Mouse (Mus musculus) neural tube, embryonic 12.5 days (tissue): ENCODE results near the gene Gm20388. TPM values are rescaled to one million over a fixed set of nuclear protein-coding genes. Genes with fewer than 3 reads are reported as not detected.

Experiments
- ATAC-seq: fragments of 200-750 bp; cut with Nextera tagmentation; 2 replicates; pipeline ENCODE4 v1.8.0; 2017; ENCODE audit warnings: low read depth, mild to moderate bottlenecking, moderate TSS enrichment, moderate library complexity; ENCODE audit not compliant: low FRiP score
- H3K27ac ChIP-seq: fragments of 300-500 bp; sonication (generic); 2 replicates; pipeline ENCODE4 v1.5.1; 2016
- H3K27me3 ChIP-seq: fragments of 300-500 bp; sonication (generic); replicated peaks from 2 replicates; pipeline ENCODE4 v1.6.1; 2016; ENCODE audit warnings: mild to moderate bottlenecking
- H3K36me3 ChIP-seq: fragments of 300-500 bp; sonication (generic); 2 replicates; pipeline ENCODE4 v1.6.1; 2016; ENCODE audit warnings: mild to moderate bottlenecking
- H3K4me1 ChIP-seq: fragments of 300-500 bp; sonication (generic); 2 replicates; pipeline ENCODE4 v1.6.1; 2016
- H3K4me2 ChIP-seq: fragments of 300-500 bp; sonication (generic); replicated peaks from 2 replicates; pipeline ENCODE4 v1.6.1; 2016; ENCODE audit warnings: mild to moderate bottlenecking
- H3K4me3 ChIP-seq: fragments of 300-500 bp; sonication (generic); 2 replicates; pipeline ENCODE4 v1.5.1; 2016
- H3K9ac ChIP-seq: fragments of 300-500 bp; sonication (generic); 2 replicates; pipeline ENCODE4 v1.6.1; 2016; ENCODE audit warnings: mild to moderate bottlenecking
- H3K9me3 ChIP-seq: fragments of 300-500 bp; sonication (generic); 2 replicates; pipeline ENCODE4 v1.6.1; 2016; ENCODE audit warnings: mild to moderate bottlenecking
- WGBS: fragments of 180-500 bp; shearing (Covaris S2); methylation state at CpG from one replicate; pipeline ENCODE4 v1.1.7; 2016; 5-methylcytosine and 5-hydroxymethylcytosine counted together
- polyA plus RNA-seq: library from polyadenylated mRNA; unstranded; fragments of >200 nt; fragmentation: Nextera tagmentation; extraction: Ambion mirVana; gene quantifications from 2 replicates; pipeline ENCODE4 v1.2.1, GENCODE M21; 2016

Gm20388 gene
- polyA plus RNA-seq, 1 experiment from 2014 or later, result not detected

- H3K9me3 ChIP-seq, result no peaks in the 10 kb centered on the region
- H3K27ac ChIP-seq, result no peak overlapping the region
- no peak overlapping the region for H3K9ac ChIP-seq
- no peak overlapping the region for H3K4me3 ChIP-seq
- no peaks in the 10 kb centered on the region for H3K4me1 ChIP-seq
- H3K4me2 ChIP-seq, result no peak overlapping the region
- no peak for ATAC-seq
- 93% methylated on average over 11 of the region's 11 CpGs for WGBS
- H3K27me3 ChIP-seq, result no peaks in the 10 kb centered on the region
- H3K36me3 ChIP-seq, result peaks cover 61% of the 10 kb centered on the region
Observed at GRCm38 (mm10) chr8:121809524-121810155, 1899.0 kb downstream of the Gm20388 start.

DNA sequence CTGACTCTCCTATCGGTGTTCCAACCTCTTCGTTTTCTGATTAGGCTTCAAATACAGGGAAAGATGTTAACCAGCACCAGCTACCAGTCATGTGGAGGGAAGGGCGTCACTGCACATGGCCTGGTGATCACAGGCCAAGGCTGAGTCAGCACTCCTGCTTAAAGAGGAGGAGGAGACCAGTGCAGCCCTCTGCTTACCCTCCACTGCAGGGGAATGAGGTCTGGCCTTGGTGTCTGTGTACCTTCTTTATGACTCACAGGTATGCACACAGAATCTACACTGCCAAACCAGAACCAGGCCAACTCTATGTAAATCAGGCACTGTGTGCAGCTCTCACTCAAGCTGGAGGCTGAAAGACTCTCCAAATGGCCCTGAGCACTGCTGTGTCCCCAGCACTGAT is 1900.9 kb downstream of the Gm20388 start:
- H3K4me3 ChIP-seq, result no peak overlapping the region
- H3K9me3 ChIP-seq, result no peaks in the 10 kb centered on the region
- H3K36me3 ChIP-seq, result peaks cover 57% of the 10 kb centered on the region
- no peaks in the 10 kb centered on the region for H3K4me1 ChIP-seq
- ATAC-seq, result no peak
- H3K27ac ChIP-seq, result no peak overlapping the region
- no peak overlapping the region for H3K9ac ChIP-seq
- H3K27me3 ChIP-seq, result no peaks in the 10 kb centered on the region
- 92% methylated on average over 3 of the region's 3 CpGs for WGBS
- no peak overlapping the region for H3K4me2 ChIP-seq

GRCm38 (mm10) chr8:121811931-121812570 is 1901.4 kb downstream of the Gm20388 start:
- no peak overlapping the region for H3K9ac ChIP-seq
- H3K4me1 ChIP-seq, result no peaks in the 10 kb centered on the region
- H3K4me3 ChIP-seq, result no peak overlapping the region
- no peak overlapping the region for H3K27ac ChIP-seq
- no peak for ATAC-seq
- no peaks in the 10 kb centered on the region for H3K9me3 ChIP-seq
- H3K4me2 ChIP-seq, result no peak overlapping the region
- H3K36me3 ChIP-seq, result peaks cover 55% of the 10 kb centered on the region
- H3K27me3 ChIP-seq, result no peaks in the 10 kb centered on the region
- 97% methylated on average over 12 of the region's 12 CpGs for WGBS

- 83% methylated on average over 7 of the region's 7 CpGs for WGBS
- no peak for ATAC-seq
- H3K27me3 ChIP-seq, result no peaks in the 10 kb centered on the region
- H3K36me3 ChIP-seq, result peaks cover 46% of the 10 kb centered on the region
- H3K9ac ChIP-seq, result no peak overlapping the region
- H3K9me3 ChIP-seq, result no peaks in the 10 kb centered on the region
- H3K4me2 ChIP-seq, result no peak overlapping the region
- no peaks in the 10 kb centered on the region for H3K4me1 ChIP-seq
- no peak overlapping the region for H3K27ac ChIP-seq
- H3K4me3 ChIP-seq, result no peak overlapping the region
Observed at GRCm38 (mm10) chr8:121818226-121818625, 1907.6 kb downstream of the Gm20388 start.

DNA sequence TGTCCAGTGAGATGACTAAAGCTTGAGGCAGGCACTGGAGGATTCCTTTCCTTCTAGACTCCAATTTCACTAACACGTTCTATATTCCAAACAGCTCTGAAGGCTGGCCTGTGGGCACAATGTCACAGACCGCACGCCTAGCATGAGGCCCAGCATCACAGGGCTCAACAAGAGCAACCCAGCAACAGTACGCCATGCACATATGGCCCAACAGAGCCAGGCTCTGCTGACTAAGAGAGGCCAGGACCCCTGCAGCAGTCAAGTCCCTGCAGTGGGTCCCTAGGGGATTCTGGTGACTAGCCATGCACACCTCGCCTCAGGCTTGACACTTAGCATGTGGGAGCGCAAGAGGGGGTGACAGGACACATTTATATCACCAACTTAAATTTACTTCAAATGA is 1910.2 kb downstream of the Gm20388 start:
- H3K27ac ChIP-seq, result no peak overlapping the region
- H3K36me3 ChIP-seq, result peaks cover 23% of the 10 kb centered on the region
- H3K4me3 ChIP-seq, result no peak overlapping the region
- no peaks in the 10 kb centered on the region for H3K4me1 ChIP-seq
- no peaks in the 10 kb centered on the region for H3K27me3 ChIP-seq
- H3K9me3 ChIP-seq, result no peaks in the 10 kb centered on the region
- 94% methylated on average over 6 of the region's 6 CpGs for WGBS
- H3K9ac ChIP-seq, result no peak overlapping the region
- H3K4me2 ChIP-seq, result no peak overlapping the region
- no peak for ATAC-seq

DNA sequence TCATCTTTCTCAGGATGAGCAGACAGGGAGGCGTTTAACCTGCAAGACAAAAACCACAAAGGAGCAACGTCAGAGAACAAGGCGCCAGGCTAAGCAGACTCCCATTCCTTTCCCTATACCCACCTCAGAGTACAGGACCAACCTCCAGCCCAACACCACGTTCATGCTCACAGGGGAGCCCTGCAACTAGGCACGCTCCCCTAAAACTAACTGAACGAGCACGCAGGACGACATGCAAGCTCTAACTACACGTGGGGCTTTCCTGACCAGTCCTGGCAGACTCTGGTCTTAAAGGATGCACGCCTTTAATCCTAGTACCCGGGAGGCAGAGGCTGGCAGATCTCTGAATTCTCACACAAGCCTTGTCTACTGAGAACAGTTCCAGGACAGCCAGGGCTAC is 1910.7 kb downstream of the Gm20388 start:
- H3K4me1 ChIP-seq, result no peaks in the 10 kb centered on the region
- ATAC-seq, result no peak
- H3K9ac ChIP-seq, result no peak overlapping the region
- no peak overlapping the region for H3K4me3 ChIP-seq
- no peak overlapping the region for H3K27ac ChIP-seq
- no peaks in the 10 kb centered on the region for H3K27me3 ChIP-seq
- 91% methylated on average over 11 of the region's 11 CpGs for WGBS
- peaks cover 20% of the 10 kb centered on the region for H3K36me3 ChIP-seq
- no peak overlapping the region for H3K4me2 ChIP-seq
- H3K9me3 ChIP-seq, result no peaks in the 10 kb centered on the region

DNA sequence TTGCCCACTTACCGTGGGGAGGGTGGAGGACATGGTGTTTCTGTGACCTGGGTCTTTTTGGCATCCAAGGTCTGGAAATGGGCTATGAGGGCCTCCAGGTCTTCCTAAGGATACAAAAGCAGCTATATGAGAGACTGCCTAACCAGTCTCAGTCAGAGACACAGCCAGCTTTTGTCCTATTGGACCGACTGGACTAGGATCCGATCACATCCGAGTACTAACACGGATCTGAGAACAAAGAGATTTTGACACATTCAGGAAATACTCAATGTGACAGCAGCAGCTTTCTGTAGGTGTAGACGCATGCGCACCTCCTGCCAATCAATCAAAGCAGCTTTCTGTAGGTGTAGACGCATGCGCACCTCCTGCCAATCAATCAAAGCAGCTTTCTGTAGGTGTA is 1911.1 kb downstream of the Gm20388 start:
- Histone ChIP-seq H3K27me3 (no peaks in the 10 kb centered on the region), H3K27ac (no peak overlapping the region), H3K4me3 (no peak overlapping the region), H3K36me3 (peaks cover 18% of the 10 kb centered on the region), H3K9ac (no peak overlapping the region), H3K4me2 (no peak overlapping the region), H3K4me1 (no peaks in the 10 kb centered on the region), H3K9me3 (no peaks in the 10 kb centered on the region)
- 93% methylated on average over 9 of the region's 9 CpGs for WGBS
- no peak for ATAC-seq

DNA sequence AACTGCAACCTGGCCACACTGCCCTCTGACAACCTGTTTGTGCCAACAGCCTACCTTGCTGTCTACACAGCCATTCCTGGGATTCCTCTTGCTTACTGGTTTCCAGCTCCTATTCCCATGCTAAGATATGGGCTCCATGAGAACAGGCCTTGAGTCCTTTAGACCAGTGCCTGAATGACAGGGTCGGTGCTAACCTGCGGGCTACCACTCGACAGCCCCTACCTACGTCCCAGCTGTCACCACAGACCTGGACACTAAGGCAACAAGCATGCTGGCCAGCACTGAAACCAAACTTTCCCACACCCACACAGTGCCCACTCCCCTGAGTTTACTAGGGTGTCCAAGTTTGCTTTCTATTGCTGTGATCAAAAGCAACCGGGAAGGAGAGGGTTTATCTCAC is 1917.1 kb downstream of the Gm20388 start:
- no peak overlapping the region for H3K4me3 ChIP-seq
- no peak for ATAC-seq
- H3K36me3 ChIP-seq, result no peaks in the 10 kb centered on the region
- H3K27ac ChIP-seq, result no peak overlapping the region
- no peaks in the 10 kb centered on the region for H3K27me3 ChIP-seq
- H3K4me1 ChIP-seq, result peaks cover 15% of the 10 kb centered on the region
- no peaks in the 10 kb centered on the region for H3K9me3 ChIP-seq
- peak overlapping the region; percentile 97 for H3K4me2 ChIP-seq
- H3K9ac ChIP-seq, result no peak overlapping the region
- WGBS, result 96% methylated on average over 5 of the region's 5 CpGs

DNA sequence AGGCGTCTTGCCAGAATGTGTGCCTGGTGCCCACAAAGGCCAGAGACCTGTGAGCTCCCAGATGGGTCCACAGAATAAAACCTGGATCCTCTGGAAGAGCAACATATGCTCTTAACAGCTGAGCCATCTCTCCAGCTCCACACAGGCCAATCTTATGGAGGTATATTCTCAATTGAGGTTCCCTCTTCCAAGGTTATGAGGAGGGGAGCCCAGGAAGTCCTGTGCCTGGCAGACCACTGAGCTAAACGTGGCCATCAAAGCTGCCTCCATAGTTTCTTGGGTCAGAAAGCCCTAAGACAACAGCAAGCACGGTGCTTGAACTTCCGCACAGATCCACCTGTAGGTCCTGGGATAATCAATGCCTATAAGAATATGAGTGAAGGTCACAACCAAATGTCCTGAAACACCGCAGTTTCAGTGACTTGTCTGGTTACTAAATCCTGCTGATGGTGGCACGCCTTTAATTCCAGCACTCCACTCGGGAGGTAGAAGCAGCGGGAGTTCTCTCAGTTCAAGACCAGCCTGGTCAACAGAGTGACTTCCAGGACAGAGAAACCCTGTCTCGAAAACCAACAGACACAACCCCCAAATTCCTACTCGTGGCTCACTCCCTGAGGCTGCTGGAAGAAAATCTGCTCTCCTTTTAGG is 1917.9 kb downstream of the Gm20388 start:
- peak overlapping the region; percentile 97 for H3K4me2 ChIP-seq
- ATAC-seq, result no peak
- no peaks in the 10 kb centered on the region for H3K36me3 ChIP-seq
- H3K4me1 ChIP-seq, result peaks cover 15% of the 10 kb centered on the region
- WGBS, result 35% methylated on average over 10 of the region's 10 CpGs
- H3K27ac ChIP-seq, result no peak overlapping the region
- H3K4me3 ChIP-seq, result peak overlapping the region; percentile 90
- H3K9ac ChIP-seq, result peak overlapping the region; percentile 87
- H3K9me3 ChIP-seq, result no peaks in the 10 kb centered on the region
- H3K27me3 ChIP-seq, result no peaks in the 10 kb centered on the region

DNA sequence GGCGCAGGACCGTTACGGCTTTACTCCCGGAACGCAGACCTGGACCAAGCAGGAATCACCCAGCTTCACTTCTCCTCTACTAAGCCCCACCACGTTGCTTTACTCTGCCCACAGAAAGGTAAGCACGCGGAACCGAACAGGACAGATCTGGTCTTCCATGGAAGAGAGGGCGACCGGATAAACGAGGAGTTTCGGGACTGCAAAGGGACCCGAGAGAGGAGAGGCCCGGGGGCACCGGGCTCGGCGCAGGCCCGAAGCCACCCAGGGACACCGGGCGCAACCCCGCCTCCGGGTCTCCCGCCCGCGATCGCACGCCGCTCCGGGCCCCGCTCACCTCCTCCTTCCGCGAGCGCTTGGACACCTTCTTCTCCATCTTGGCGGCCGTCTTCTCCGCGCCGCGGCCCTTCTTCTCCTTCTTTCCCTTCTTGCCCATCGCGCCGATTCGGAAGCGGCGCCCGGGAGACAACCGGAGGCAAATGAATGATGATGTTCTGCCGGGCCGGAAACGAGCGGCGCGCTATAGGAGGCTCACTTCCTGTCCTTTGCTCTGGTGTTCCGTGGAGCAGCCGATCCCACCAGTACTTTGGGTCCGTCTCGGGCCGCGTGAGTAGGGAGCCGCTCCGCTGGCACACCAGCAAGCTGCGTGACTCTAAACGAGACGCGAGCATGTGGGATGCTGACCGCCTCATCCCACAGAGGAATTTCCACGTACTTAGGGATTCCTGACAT is 1918.6 kb downstream of the Gm20388 start, which contains the start of gene Klhdc4:
Gene Klhdc4, minus strand, starts transcription at position 522 of the 729 bp plus-strand sequence.
- Histone ChIP-seq H3K4me3 (peak within 1 kb of the TSS; percentile 90), H3K9ac (peak within 1 kb of the TSS; percentile 87), H3K9me3 (no peaks in the 10 kb centered on the region), H3K27ac (0 out of 2 replicates have a peak within 1 kb of the TSS, but pooled peaks have one; percentile 4), H3K27me3 (no peaks in the 10 kb centered on the region), H3K36me3 (no peaks in the 10 kb centered on the region), H3K4me2 (peak within 1 kb of the TSS; percentile 97), H3K4me1 (peaks cover 15% of the 10 kb centered on the region)
- peak; percentile 96 for ATAC-seq
- under 1% methylated on average over 68 of the region's 68 CpGs for WGBS

DNA sequence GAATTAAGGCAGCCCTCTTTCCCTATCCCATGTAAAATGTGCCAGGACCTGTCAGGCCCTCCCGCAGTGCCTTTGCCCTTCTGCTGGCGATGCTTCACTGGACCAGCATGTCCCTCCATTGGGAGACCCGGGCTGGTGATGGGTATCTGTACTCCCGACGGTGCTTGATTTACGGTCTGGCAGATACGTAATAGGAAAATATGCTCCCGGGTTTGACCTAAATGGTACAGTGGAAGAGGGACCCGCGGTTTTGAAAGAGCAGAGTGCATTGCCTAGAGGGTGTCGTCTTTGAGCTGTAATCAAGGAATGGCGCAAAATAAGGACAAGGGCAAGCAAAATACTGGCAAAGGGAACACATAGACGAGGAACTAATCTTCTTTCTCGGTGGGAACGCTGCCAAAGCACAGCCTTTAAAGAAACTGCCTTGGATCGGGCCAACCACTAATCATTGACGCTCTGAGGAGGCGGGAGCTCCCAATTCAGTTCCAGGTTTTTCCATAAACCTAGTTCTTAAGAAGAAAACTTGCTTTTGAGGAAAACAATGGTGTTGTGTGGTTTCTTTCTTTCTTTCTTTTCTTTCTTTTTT is 1919.2 kb downstream of the Gm20388 start:
- Histone ChIP-seq H3K4me1 (peaks cover 15% of the 10 kb centered on the region), H3K9ac (peak overlapping the region; percentile 87; the same call in 1 of the 2 replicates), H3K36me3 (no peaks in the 10 kb centered on the region), H3K9me3 (no peaks in the 10 kb centered on the region), H3K4me3 (peak overlapping the region; percentile 90), H3K27ac (0 out of 2 replicates have a peak overlapping the region, but pooled peaks have one; percentile 4), H3K27me3 (no peaks in the 10 kb centered on the region), H3K4me2 (peak overlapping the region; percentile 97)
- peak; percentile 88 for ATAC-seq
- 21% methylated on average over 18 of the region's 18 CpGs for WGBS

- Histone ChIP-seq H3K36me3 (no peaks in the 10 kb centered on the region), H3K4me1 (peaks cover 15% of the 10 kb centered on the region), H3K9ac (no peak overlapping the region), H3K4me2 (no peak overlapping the region), H3K4me3 (no peak overlapping the region), H3K27ac (no peak overlapping the region), H3K9me3 (no peaks in the 10 kb centered on the region), H3K27me3 (no peaks in the 10 kb centered on the region)
- ATAC-seq, result no peak
- 79% methylated on average over 2 of the region's 2 CpGs for WGBS
Observed at GRCm38 (mm10) chr8:121832061-121832460, 1921.4 kb downstream of the Gm20388 start.
